Mouse (Mus musculus) limb, embryonic 13.5 days (tissue): ENCODE results near the gene Mn1. TPM values are rescaled to one million over a fixed set of nuclear protein-coding genes. Genes with fewer than 3 reads are reported as not detected.

Experiments
- ATAC-seq: fragments of 200-750 bp; cut with Nextera tagmentation; 2 replicates; pipeline ENCODE4 v1.8.0; 2017; ENCODE audit warnings: low read depth, moderate number of reproducible peaks, moderate TSS enrichment; ENCODE audit not compliant: low FRiP score
- H3K27ac ChIP-seq: fragments of 300-500 bp; sonication (generic); 2 replicates; pipeline ENCODE4 v1.5.1; 2015; ENCODE audit warnings: inconsistent platforms, mild to moderate bottlenecking, moderate library complexity
- H3K27me3 ChIP-seq: fragments of 300-500 bp; sonication (generic); 2 replicates; pipeline ENCODE4 v1.6.1; 2015; ENCODE audit warnings: mild to moderate bottlenecking, inconsistent platforms
- H3K36me3 ChIP-seq: fragments of 300-500 bp; sonication (generic); 2 replicates; pipeline ENCODE4 v1.6.1; 2015; ENCODE audit warnings: inconsistent platforms, mild to moderate bottlenecking, moderate library complexity
- H3K4me1 ChIP-seq: fragments of 300-500 bp; sonication (generic); 2 replicates; pipeline ENCODE4 v1.6.1; 2015; ENCODE audit warnings: inconsistent platforms
- H3K4me2 ChIP-seq: fragments of 300-500 bp; sonication (generic); replicated peaks from 2 replicates; pipeline ENCODE4 v1.6.1; 2015; ENCODE audit warnings: inconsistent platforms, mild to moderate bottlenecking, moderate library complexity
- H3K4me3 ChIP-seq: fragments of 300-500 bp; sonication (generic); 2 replicates; pipeline ENCODE4 v1.5.1; 2015; ENCODE audit warnings: moderate library complexity, mild to moderate bottlenecking, inconsistent platforms
- H3K9ac ChIP-seq: fragments of 300-500 bp; sonication (generic); 2 replicates; pipeline ENCODE4 v1.6.1; 2015; ENCODE audit warnings: mild to moderate bottlenecking, inconsistent platforms
- H3K9me3 ChIP-seq: fragments of 300-500 bp; sonication (generic); 2 replicates; pipeline ENCODE4 v1.6.1; 2016; ENCODE audit warnings: inconsistent platforms
- WGBS: fragments of 180-500 bp; shearing (Covaris S2); methylation state at CpG from one replicate; pipeline ENCODE4 v1.1.7; 2015; 5-methylcytosine and 5-hydroxymethylcytosine counted together
- polyA plus RNA-seq: library from polyadenylated mRNA; unstranded; fragments of >200 nt; fragmentation: Nextera tagmentation; extraction: Ambion mirVana; gene quantifications from 2 replicates; pipeline ENCODE4 v1.2.1, GENCODE M21; 2015

Gene Mn1
- polyA plus RNA-seq, 1 experiment from 2014 or later, result 22.9 TPM

DNA sequence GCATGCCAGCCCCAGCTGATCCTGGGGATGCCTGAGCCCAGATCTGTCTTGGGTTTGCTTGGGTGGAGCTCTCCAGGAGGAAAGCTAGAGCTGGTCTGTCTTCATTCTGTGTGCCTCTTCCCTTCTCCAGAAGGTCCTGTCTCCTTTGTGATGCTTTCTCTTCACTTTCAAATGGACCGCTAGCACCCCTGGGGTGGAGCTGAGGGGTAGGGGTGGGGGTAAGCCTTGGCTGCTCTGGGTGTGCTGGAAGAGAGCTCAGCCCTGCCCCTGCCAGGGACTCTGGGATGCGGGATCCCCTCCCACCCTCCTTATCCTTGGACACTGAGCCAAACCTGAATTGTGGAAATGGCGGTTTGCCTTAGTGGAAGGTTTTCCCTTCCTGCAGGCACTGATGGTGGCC lies 21.2 kb downstream of the Mn1 start:
- no peak for ATAC-seq
- Histone ChIP-seq H3K4me1 (peaks cover 57% of the 10 kb centered on the region), H3K4me2 (no peak overlapping the region), H3K9me3 (no peaks in the 10 kb centered on the region), H3K9ac (no peak overlapping the region), H3K36me3 (peaks cover 8% of the 10 kb centered on the region), H3K4me3 (no peak overlapping the region), H3K27ac (no peak overlapping the region), H3K27me3 (0 out of 2 replicates have a peak, but pooled peaks cover 3% of the 10 kb centered on the region)
- 79% methylated on average over 3 of the region's 3 CpGs for WGBS

DNA sequence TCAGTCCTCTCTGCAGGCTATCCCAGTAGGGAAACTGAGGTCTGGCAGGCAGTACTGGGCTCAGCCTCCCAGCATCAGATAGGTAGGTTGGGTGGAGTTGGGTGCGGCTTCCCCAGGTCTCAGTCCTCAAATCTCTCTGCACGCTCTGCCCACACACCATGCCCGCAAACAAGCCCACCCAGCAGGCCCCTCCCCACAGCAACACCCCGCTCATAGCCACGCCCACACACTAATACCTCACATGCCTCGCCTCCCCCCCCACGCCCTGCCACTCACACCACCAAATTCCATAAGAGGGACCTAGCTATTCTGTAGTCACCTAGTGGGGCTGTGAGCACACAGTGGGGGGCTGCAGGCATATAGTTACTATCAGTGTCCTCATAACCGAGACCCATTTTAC lies 21.7 kb downstream of the Mn1 start:
- no peak overlapping the region for H3K4me3 ChIP-seq
- no peak for ATAC-seq
- 85% methylated on average over 8 of the region's 8 CpGs for WGBS
- H3K36me3 ChIP-seq, result peaks cover 8% of the 10 kb centered on the region
- H3K4me1 ChIP-seq, result peaks cover 52% of the 10 kb centered on the region
- H3K9me3 ChIP-seq, result no peaks in the 10 kb centered on the region
- 0 out of 2 replicates have a peak, but pooled peaks cover 3% of the 10 kb centered on the region for H3K27me3 ChIP-seq
- no peak overlapping the region for H3K9ac ChIP-seq
- no peak overlapping the region for H3K27ac ChIP-seq
- H3K4me2 ChIP-seq, result no peak overlapping the region

- 85% methylated on average over 4 of the region's 4 CpGs for WGBS
- ATAC-seq, result no peak
These were observed 23.1 kb downstream of the Mn1 start for GRCm38 (mm10) chr5:111440264-111440663.

GRCm38 (mm10) chr5:111442151-111442871 lies 25.1 kb downstream of the Mn1 start:
- no peak overlapping the region for H3K9ac ChIP-seq
- H3K36me3 ChIP-seq, result peaks cover 25% of the 10 kb centered on the region
- no peak overlapping the region for H3K4me2 ChIP-seq
- peaks cover 23% of the 10 kb centered on the region for H3K4me1 ChIP-seq
- no peak for ATAC-seq
- no peak overlapping the region for H3K4me3 ChIP-seq
- H3K27me3 ChIP-seq, result 0 out of 2 replicates have a peak, but pooled peaks cover under 1% of the 10 kb centered on the region
- 73% methylated on average over 11 of the region's 11 CpGs for WGBS
- H3K27ac ChIP-seq, result no peak overlapping the region
- no peaks in the 10 kb centered on the region for H3K9me3 ChIP-seq

More at GRCm38 (mm10) chr5:111440264-111440663, 23.1 kb downstream of the Mn1 start:
- H3K4me1 ChIP-seq, result peaks cover 40% of the 10 kb centered on the region
- peaks cover 13% of the 10 kb centered on the region for H3K36me3 ChIP-seq
- no peak overlapping the region for H3K4me2 ChIP-seq
- no peaks in the 10 kb centered on the region for H3K9me3 ChIP-seq
- H3K9ac ChIP-seq, result no peak overlapping the region
- H3K27ac ChIP-seq, result no peak overlapping the region
- H3K27me3 ChIP-seq, result 0 out of 2 replicates have a peak, but pooled peaks cover 3% of the 10 kb centered on the region
- no peak overlapping the region for H3K4me3 ChIP-seq

DNA sequence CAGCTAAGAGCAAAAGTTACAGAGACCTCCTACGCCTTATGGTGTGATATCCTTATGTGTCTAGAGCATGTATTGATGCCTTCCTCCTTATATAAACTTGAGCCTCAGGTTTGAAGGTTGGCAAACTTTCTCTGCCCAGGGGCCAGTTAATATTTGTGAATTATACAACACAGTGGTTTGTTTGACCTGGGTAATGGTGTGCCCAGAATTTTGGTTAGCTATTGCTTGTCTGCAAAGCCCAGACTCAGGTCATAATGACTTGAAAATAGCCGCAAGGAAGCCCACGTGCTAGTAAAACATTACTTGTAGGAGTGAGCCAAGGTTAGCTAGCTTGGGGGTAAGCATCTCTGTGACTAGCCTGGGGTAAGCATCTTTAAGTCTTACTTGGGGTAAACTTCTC lies 26.5 kb downstream of the Mn1 start:
- Histone ChIP-seq H3K36me3 (peaks cover 30% of the 10 kb centered on the region), H3K27me3 (no peaks in the 10 kb centered on the region), H3K4me2 (no peak overlapping the region), H3K9ac (no peak overlapping the region), H3K9me3 (no peaks in the 10 kb centered on the region), H3K4me1 (peaks cover 11% of the 10 kb centered on the region), H3K4me3 (no peak overlapping the region), H3K27ac (no peak overlapping the region)
- 90% methylated on average over 3 of the region's 3 CpGs for WGBS
- ATAC-seq, result no peak

GRCm38 (mm10) chr5:111444361-111444760 lies 27.2 kb downstream of the Mn1 start:
- Histone ChIP-seq H3K27me3 (no peaks in the 10 kb centered on the region), H3K4me1 (peaks cover 11% of the 10 kb centered on the region), H3K9me3 (no peaks in the 10 kb centered on the region), H3K9ac (no peak overlapping the region), H3K36me3 (peaks cover 30% of the 10 kb centered on the region), H3K4me3 (no peak overlapping the region), H3K27ac (no peak overlapping the region), H3K4me2 (no peak overlapping the region)
- 84% methylated on average over 4 of the region's 4 CpGs for WGBS
- no peak for ATAC-seq

DNA sequence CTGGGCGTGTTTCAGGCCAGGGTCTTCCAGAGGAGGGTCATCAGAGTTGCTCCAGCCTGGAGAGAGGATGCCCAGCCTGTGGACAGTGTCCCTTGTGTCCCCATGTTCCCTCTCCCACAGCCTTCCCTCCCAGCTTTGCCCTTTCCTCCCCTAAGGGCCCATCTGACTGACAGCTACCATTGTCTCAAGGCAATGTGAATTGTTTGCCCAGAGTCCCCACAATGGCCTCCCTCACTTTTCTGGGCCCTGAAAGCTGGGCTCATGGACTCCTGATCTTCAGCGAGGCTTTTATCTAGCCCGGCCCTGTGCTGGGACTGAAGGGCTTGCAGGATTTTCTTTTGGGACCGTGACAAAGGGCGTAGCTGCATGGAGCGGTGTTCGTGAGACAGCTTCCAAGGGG lies 29.5 kb downstream of the Mn1 start:
- H3K9ac ChIP-seq, result no peak overlapping the region
- H3K27ac ChIP-seq, result no peak overlapping the region
- H3K4me3 ChIP-seq, result no peak overlapping the region
- H3K36me3 ChIP-seq, result peaks cover 33% of the 10 kb centered on the region
- ATAC-seq, result no peak
- no peaks in the 10 kb centered on the region for H3K27me3 ChIP-seq
- WGBS, result 90% methylated on average over 7 of the region's 7 CpGs
- H3K4me1 ChIP-seq, result peaks cover 13% of the 10 kb centered on the region
- H3K9me3 ChIP-seq, result no peaks in the 10 kb centered on the region
- no peak overlapping the region for H3K4me2 ChIP-seq

- Histone ChIP-seq H3K4me3 (no peak overlapping the region), H3K27ac (no peak overlapping the region), H3K9ac (no peak overlapping the region), H3K36me3 (peaks cover 37% of the 10 kb centered on the region), H3K4me2 (no peak overlapping the region), H3K4me1 (peaks cover 2% of the 10 kb centered on the region; the same call in 1 of the 2 replicates), H3K27me3 (no peaks in the 10 kb centered on the region), H3K9me3 (no peaks in the 10 kb centered on the region)
- ATAC-seq, result no peak
- 57% methylated on average over 8 of the region's 8 CpGs for WGBS
These were observed 32.5 kb downstream of the Mn1 start for GRCm38 (mm10) chr5:111449700-111450099.

GRCm38 (mm10) chr5:111454240-111454639 lies 37.1 kb downstream of the Mn1 start:
- H3K27me3 ChIP-seq, result no peaks in the 10 kb centered on the region
- no peak overlapping the region for H3K27ac ChIP-seq
- 90% methylated on average over 5 of the region's 5 CpGs for WGBS
- H3K4me2 ChIP-seq, result no peak overlapping the region
- peaks cover 47% of the 10 kb centered on the region for H3K36me3 ChIP-seq
- H3K9me3 ChIP-seq, result peaks cover 5% of the 10 kb centered on the region; the same call in 1 of the 2 replicates
- peaks cover 2% of the 10 kb centered on the region; the same call in 1 of the 2 replicates for H3K4me1 ChIP-seq
- no peak overlapping the region for H3K4me3 ChIP-seq
- no peak overlapping the region for H3K9ac ChIP-seq
- no peak for ATAC-seq

DNA sequence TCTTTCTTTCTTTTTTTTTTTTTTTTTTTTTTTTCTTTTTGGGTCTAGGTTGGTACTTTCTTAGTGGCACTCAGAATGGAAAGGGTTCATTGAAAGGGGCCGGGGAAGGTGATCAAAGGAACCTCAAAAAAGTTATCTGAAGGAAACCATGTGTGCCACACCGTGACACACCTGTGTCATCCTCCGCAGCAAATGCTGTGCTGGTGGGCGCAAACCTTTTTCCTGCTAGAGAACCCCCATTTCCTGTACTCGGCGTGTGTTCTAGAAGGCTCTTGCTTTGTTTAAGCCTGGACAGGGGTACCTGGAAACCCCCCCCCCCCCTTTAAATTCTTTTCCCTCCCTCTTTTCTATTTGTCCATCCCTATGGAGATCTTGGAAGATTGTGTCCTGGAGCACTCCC lies 37.7 kb downstream of the Mn1 start:
- no peak overlapping the region for H3K27ac ChIP-seq
- H3K9ac ChIP-seq, result no peak overlapping the region
- WGBS, result 90% methylated on average over 6 of the region's 6 CpGs
- peaks cover 6% of the 10 kb centered on the region; the same call in 1 of the 2 replicates for H3K9me3 ChIP-seq
- H3K27me3 ChIP-seq, result no peaks in the 10 kb centered on the region
- H3K4me1 ChIP-seq, result peaks cover 2% of the 10 kb centered on the region; the same call in 1 of the 2 replicates
- no peak for ATAC-seq
- no peak overlapping the region for H3K4me3 ChIP-seq
- H3K4me2 ChIP-seq, result no peak overlapping the region
- H3K36me3 ChIP-seq, result peaks cover 47% of the 10 kb centered on the region

DNA sequence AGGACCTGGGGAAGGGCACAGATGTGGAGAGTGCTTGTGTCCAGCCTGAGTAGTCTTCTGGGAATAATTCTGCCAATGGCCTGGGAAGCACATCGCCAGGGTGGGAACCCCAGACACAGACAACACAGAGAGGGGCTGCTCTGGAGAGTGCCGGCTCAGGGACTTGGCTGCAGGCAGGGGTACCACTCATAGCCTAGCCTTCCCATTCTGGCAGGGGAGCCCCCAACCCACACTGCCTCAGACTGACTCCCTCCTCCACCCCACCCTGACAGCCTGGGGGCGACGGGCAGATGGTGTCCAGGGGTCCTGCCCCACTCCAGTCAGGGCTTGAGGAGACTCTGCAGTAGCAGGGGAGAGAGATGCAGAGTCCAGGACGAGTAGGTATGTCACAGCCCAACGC lies 41.5 kb downstream of the Mn1 start:
- Histone ChIP-seq H3K36me3 (peaks cover 44% of the 10 kb centered on the region), H3K27me3 (no peaks in the 10 kb centered on the region), H3K4me2 (no peak overlapping the region), H3K9me3 (peaks cover 6% of the 10 kb centered on the region; the same call in 1 of the 2 replicates), H3K4me1 (no peaks in the 10 kb centered on the region), H3K27ac (no peak overlapping the region), H3K9ac (no peak overlapping the region), H3K4me3 (no peak overlapping the region)
- 86% methylated on average over 6 of the region's 6 CpGs for WGBS
- ATAC-seq, result no peak

GRCm38 (mm10) chr5:111465811-111466299 lies 48.7 kb downstream of the Mn1 start:
- Histone ChIP-seq H3K36me3 (no peaks in the 10 kb centered on the region), H3K4me2 (no peak overlapping the region), H3K27ac (0 out of 2 replicates have a peak overlapping the region, but pooled peaks have one; percentile 33), H3K4me3 (no peak overlapping the region), H3K9me3 (peaks cover 5% of the 10 kb centered on the region), H3K27me3 (no peaks in the 10 kb centered on the region), H3K4me1 (no peaks in the 10 kb centered on the region), H3K9ac (no peak overlapping the region)
- peak; percentile 66 for ATAC-seq
- 51% methylated on average over 11 of the region's 11 CpGs for WGBS
